ENCODE assay signal across 10 mouse cellular contexts in the genomic region with DNA sequence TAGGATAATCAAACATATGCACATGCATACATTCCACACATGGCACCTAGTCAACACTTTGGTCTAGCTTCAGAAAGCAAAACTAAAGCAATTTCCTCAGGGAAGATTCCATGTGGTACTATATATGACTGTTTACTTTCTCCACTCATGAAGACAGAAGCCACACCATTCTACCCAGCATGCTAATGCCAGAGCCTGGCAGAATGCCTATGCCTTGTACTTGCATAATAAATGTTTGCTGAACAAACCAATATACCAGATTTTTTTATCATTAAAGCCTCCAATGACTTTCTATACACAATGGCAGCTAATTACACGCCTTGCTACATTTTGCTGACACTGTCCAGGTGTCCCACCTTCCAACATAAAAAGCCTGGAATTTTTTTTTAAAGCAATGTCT. TPM values are rescaled to one million over a fixed set of nuclear protein-coding genes. Genes with fewer than 3 reads are reported as not detected.
DNase-seq lines count a peak whose midpoint lies in the region; ATAC-seq and TF ChIP-seq lines count a peak whose summit lies in the region.
"Had no signal": no experiment of that assay in that cellular context is flagged by ENCODE, and none has a peak within 500 bp of the region (broad histone marks: within the 10 kb centered on the region; RNA-seq: fewer than 3 reads in every experiment).

No protein-coding gene starts in this region.

- ATAC-seq in kidney, embryonic 14.5 days (ENCODE audit: low FRiP score, low TSS enrichment): no peak
- ATAC-seq in limb, embryonic 14.5 days (ENCODE audit: low FRiP score, low read depth): no peak
- ATAC-seq: Patski had no signal

- TF ChIP-seq POLR2A in MEL (IDR thresholded peaks at IDR 0.05; ENCODE audit: control insufficient read depth in 1 of 2, insufficient read depth in 1 of 2, low read depth in 1 of 2, low read length in 2 of 2, poor library complexity in 1 of 2): no peak
- TF ChIP-seq POLR2A in limb, embryonic 14.5 days (IDR thresholded peaks at IDR 0.05; ENCODE audit: borderline replicate concordance, extremely low read depth, insufficient read depth, insufficient read length): no peak

- 78% methylated on average over 1 of the region's 1 CpGs for WGBS in kidney, embryonic 14.5 days
- WGBS in limb, embryonic 14.5 days: 53% methylated on average over 1 of the region's 1 CpGs

- H3K4me3 ChIP-seq in kidney, embryonic 14.5 days (ENCODE audit: low read length): no peak overlapping the region
- H3K4me3 ChIP-seq in MEL (ENCODE audit: control insufficient read depth in 1 of 2, insufficient read depth in 1 of 2, low read depth in 2 of 2, low read length in 2 of 2): peak overlapping the region; percentile 46 to 92; a peak in 2 of 4 replicates
- H3K4me3 ChIP-seq in limb, embryonic 14.5 days (replicated peaks; ENCODE audit: low read length): no peak overlapping the region

- no peak for TF ChIP-seq CTCF in MEL (IDR thresholded peaks at IDR 0.05 in 2 of 3, conservative IDR thresholded peaks at IDR 0.05 in 1 of 3; ENCODE audit: control insufficient read depth in 1 of 3, insufficient read depth in 1 of 3, low read depth in 2 of 3, low read length in 3 of 3, poor library complexity in 1 of 3, severe bottlenecking in 1 of 3)

- TF ChIP-seq RAD21 in MEL (IDR thresholded peaks at IDR 0.05; ENCODE audit: low read depth, low read length): no peak

- H3K9ac ChIP-seq in kidney, embryonic 14.5 days (ENCODE audit: low read depth, low read length): no peak overlapping the region
- peak overlapping the region; percentile 12 for H3K9ac ChIP-seq in MEL (ENCODE audit: control insufficient read depth, low read depth, low read length, poor library complexity, severe bottlenecking)
- H3K9ac ChIP-seq in limb, embryonic 14.5 days (ENCODE audit: low read depth, low read length, severe bottlenecking): no peak overlapping the region

- no peaks in the 10 kb centered on the region for H3K27me3 ChIP-seq in kidney, embryonic 14.5 days (ENCODE audit: control insufficient read depth, insufficient read depth, low read length)
- H3K27me3 ChIP-seq in MEL (ENCODE audit: control insufficient read depth in 1 of 2, insufficient read depth in 2 of 2, low read length in 2 of 2): no peaks in the 10 kb centered on the region
- H3K27me3 ChIP-seq in limb, embryonic 14.5 days (ENCODE audit: control insufficient read depth, insufficient read depth, low read length): no peaks in the 10 kb centered on the region

- H3K36me3 ChIP-seq in kidney, embryonic 14.5 days (ENCODE audit: control insufficient read depth, insufficient read depth, low read length): no peaks in the 10 kb centered on the region
- H3K36me3 ChIP-seq in MEL (ENCODE audit: control insufficient read depth in 1 of 2, insufficient read depth in 2 of 2, low read length in 2 of 2): peaks cover 0 to 42% of the 10 kb centered on the region in 2 experiments; a peak in 3 of 4 replicates
- no peaks in the 10 kb centered on the region for H3K36me3 ChIP-seq in limb, embryonic 14.5 days (ENCODE audit: control insufficient read depth, insufficient read depth, low read length)

- no peak for DNase-seq in kidney, adult 9 months
- DNase-seq in 416B (ENCODE audit: low read depth) (peak; percentile 38), MEL (ENCODE audit: low read depth, low spot score) (peak; percentile 21)
- DNase-seq in limb, embryonic 14.5 days (ENCODE audit: low spot score): no peak
- no peak for DNase-seq in urinary bladder, adult 18-20 months (ENCODE audit: low spot score in 2 of 2)
- DNase-seq in frontal cortex, postnatal 25 days (ENCODE audit: low spot score in 2 of 2): no peak
- DNase-seq: kidney, adult 2 months; thymus, postnatal 4 days had no signal

- H3K27ac ChIP-seq in kidney, embryonic 14.5 days (ENCODE audit: low read depth, low read length): no peak overlapping the region
- no peak overlapping the region for H3K27ac ChIP-seq in MEL (ENCODE audit: control insufficient read depth, low read depth, low read length)
- no peak overlapping the region for H3K27ac ChIP-seq in limb, embryonic 14.5 days (replicated peaks; ENCODE audit: low read depth, low read length)

- no peak for TF ChIP-seq EP300 in MEL (IDR thresholded peaks at IDR 0.05; ENCODE audit: low read depth in 1 of 2, low read length in 2 of 2)

- peaks cover 46% of the 10 kb centered on the region for H3K79me2 ChIP-seq in MEL (ENCODE audit: control insufficient read depth, insufficient read depth, low read length, poor library complexity)

- H3K4me2 ChIP-seq in kidney, embryonic 14.5 days (replicated peaks; ENCODE audit: low read depth, low read length): peak overlapping the region; percentile 39; the same call in 1 of the 2 replicates
- H3K4me2 ChIP-seq in limb, embryonic 14.5 days (replicated peaks; ENCODE audit: low read depth, low read length, severe bottlenecking): peak overlapping the region; percentile 53

- H3K9me3 ChIP-seq in kidney, embryonic 14.5 days (ENCODE audit: control insufficient read depth, low read length): no peaks in the 10 kb centered on the region
- no peaks in the 10 kb centered on the region for H3K9me3 ChIP-seq in MEL (replicated peaks; ENCODE audit: insufficient read depth, low read length)
- H3K9me3 ChIP-seq in limb, embryonic 14.5 days (ENCODE audit: control insufficient read depth, low read length): no peaks in the 10 kb centered on the region

- H3K4me1 ChIP-seq in kidney, embryonic 14.5 days (ENCODE audit: control insufficient read depth, insufficient read depth, low read length): no peaks in the 10 kb centered on the region
- H3K4me1 ChIP-seq in MEL (ENCODE audit: control insufficient read depth in 1 of 2, insufficient read depth in 2 of 2, low read length in 2 of 2): peaks cover 4 to 5% of the 10 kb centered on the region in 2 experiments; a peak in 3 of 4 replicates
- H3K4me1 ChIP-seq in limb, embryonic 14.5 days (ENCODE audit: control insufficient read depth, insufficient read depth, low read length): no peaks in the 10 kb centered on the region

TF ChIP-seq in MEL, 35 proteins besides CTCF, POLR2A, EP300 and RAD21:
- no peak for TF ChIP-seq SIN3A (IDR thresholded peaks at IDR 0.05; ENCODE audit: low read length)
- no peak for TF ChIP-seq NRF1 (IDR thresholded peaks at IDR 0.05; ENCODE audit: insufficient read depth, low read depth, low read length, poor library complexity, severe bottlenecking)
- no peak for TF ChIP-seq UBTF (IDR thresholded peaks at IDR 0.05; ENCODE audit: borderline replicate concordance, insufficient read depth, low read depth, low read length)
- TF ChIP-seq GATA1 (IDR thresholded peaks at IDR 0.05; ENCODE audit: low read depth, low read length): no peak
- no peak for TF ChIP-seq ZKSCAN1 (IDR thresholded peaks at IDR 0.05; ENCODE audit: low read depth, low read length)
- no peak for TF ChIP-seq POLR2AphosphoS5 (IDR thresholded peaks at IDR 0.05; ENCODE audit: borderline replicate concordance, low read depth, low read length)
- TF ChIP-seq ELF1 (IDR thresholded peaks at IDR 0.05; ENCODE audit: low read depth, low read length): no peak
- TF ChIP-seq KAT2A (conservative IDR thresholded peaks at IDR 0.05; ENCODE audit: low read depth, low read length): no peak
- TF ChIP-seq ZMIZ1 (IDR thresholded peaks at IDR 0.05; ENCODE audit: low read depth, low read length): no peak
- TF ChIP-seq ETS1 (IDR thresholded peaks at IDR 0.05; ENCODE audit: low read depth, low read length): no peak
- TF ChIP-seq ZNF384 (IDR thresholded peaks at IDR 0.05; ENCODE audit: low read depth, low read length): no peak
TF ChIP-seq in MEL: peak in this region for 0.

RNA-seq across cellular contexts. Expression of gene Pola1, which starts 1.7 kb away (rescaled TPM):
- polyA plus RNA-seq in kidney, embryonic 14.5 days (2014; fragmentation: Nextera tagmentation; extraction: Ambion mirVana): 21.1 and 24.9 TPM in 2 replicates
- 37.7 and 38.7 TPM in 2 replicates for total RNA-seq in MEL (2012; rRNA removed)
- polyA plus RNA-seq in MEL (2012; ENCODE audit: insufficient read depth in 1 of 2, insufficient read length in 2 of 2, low read depth in 1 of 2, low replicate concordance in 2 of 2, missing spikeins in 1 of 2): 10 to 100 TPM; 26.8 to 36.1 TPM
- polyA plus RNA-seq in limb, embryonic 14.5 days (2012; rRNA removed): 7.3 and 9.2 TPM in 2 replicates
- 14.2 and 14.5 TPM in 2 replicates for polyA plus RNA-seq in limb, embryonic 14.5 days (2014; fragmentation: Nextera tagmentation; extraction: Ambion mirVana)

RNA-seq across cellular contexts. Expression of gene Pcyt1b, which starts 24.4 kb away (rescaled TPM):
- polyA plus RNA-seq in kidney, embryonic 14.5 days (2014; fragmentation: Nextera tagmentation; extraction: Ambion mirVana): 1.2 and 1.3 TPM in 2 replicates
- 1.2 and 1.9 TPM in 2 replicates for total RNA-seq in MEL (2012; rRNA removed)
- 10 to 100 TPM in 1 of 2 experiments, not detected in 1; 10.4 TPM for polyA plus RNA-seq in MEL (2012; ENCODE audit: insufficient read depth in 1 of 2, insufficient read length in 2 of 2, low read depth in 1 of 2, low replicate concordance in 2 of 2, missing spikeins in 1 of 2)
- 3.3 and 3.4 TPM in 2 replicates for polyA plus RNA-seq in limb, embryonic 14.5 days (2012; rRNA removed)
- 2.1 and 2.4 TPM in 2 replicates for polyA plus RNA-seq in limb, embryonic 14.5 days (2014; fragmentation: Nextera tagmentation; extraction: Ambion mirVana)

Comparison
In these comparisons a context has a peak if more than half of its experiments do, and no peak if none do; other contexts are left out.
1. H3K4me3 ChIP-seq: peak in MEL (2 of 2); none in kidney, embryonic 14.5 days (single experiment) and limb, embryonic 14.5 days (single experiment).
2. DNase-seq: peak in 416B (single experiment) and MEL (single experiment); none in kidney, adult 9 months (single experiment), limb, embryonic 14.5 days (single experiment), urinary bladder, adult 18-20 months (0 of 2) and frontal cortex, postnatal 25 days (0 of 2).